Mouse (Mus musculus): ENCODE results near the gene Trappc10.

Trappc10 gene

GRCm38 (mm10) chr10:78164786-78165185, 79.7 kb downstream of the Trappc10 start:
- in situ Hi-C loops (cut with MboI; ENCODE audit: unreplicated experiment in 2 of 2) = loop anchor here (5.0 to 25.0 kb wide), 7 partner anchors 97 to 650 kb away; partner anchors contain the start of genes Fam207a (in 2 of the 2) and Icosl (in 2 of the 2)

GRCm38 (mm10) chr10:78163923-78164322, 80.5 kb downstream of the Trappc10 start:
- in situ Hi-C loops (cut with MboI; ENCODE audit: unreplicated experiment in 2 of 2) = loop anchor here (5.0 to 25.0 kb wide), 7 partner anchors 97 to 649 kb away; partner anchors contain the start of genes Fam207a (in 2 of the 2) and Icosl (in 2 of the 2)

GRCm38 (mm10) chr10:78163241-78163640, 81.2 kb downstream of the Trappc10 start:
- in situ Hi-C loops (cut with MboI; ENCODE audit: unreplicated experiment in 2 of 2) = loop anchor here (5.0 to 25.0 kb wide), 7 partner anchors 96 to 648 kb away; partner anchors contain the start of genes Fam207a (in 2 of the 2) and Icosl (in 2 of the 2)

- in situ Hi-C loops (cut with MboI; ENCODE audit: unreplicated experiment in 2 of 2) = loop anchor here (5.0 to 25.0 kb wide), 7 partner anchors 95 to 648 kb away; partner anchors contain the start of genes Fam207a (in 2 of the 2) and Icosl (in 2 of the 2)
Observed at GRCm38 (mm10) chr10:78162646-78163045, 81.8 kb downstream of the Trappc10 start.

- in situ Hi-C loops (cut with MboI; ENCODE audit: unreplicated experiment in 2 of 2) = loop anchor here (5.0 to 25.0 kb wide), 7 partner anchors 94 to 646 kb away; partner anchors contain the start of genes Fam207a (in 2 of the 2) and Icosl (in 2 of the 2)
Observed at GRCm38 (mm10) chr10:78161096-78161495, 83.3 kb downstream of the Trappc10 start.

- in situ Hi-C loops (cut with MboI; ENCODE audit: unreplicated experiment in 2 of 2) = loop anchor here (5.0 to 25.0 kb wide), 7 partner anchors 93 to 646 kb away; partner anchors contain the start of genes Fam207a (in 2 of the 2) and Icosl (in 2 of the 2)
Observed at GRCm38 (mm10) chr10:78160369-78161095, 83.9 kb downstream of the Trappc10 start.

GRCm38 (mm10) chr10:78159906-78160305, 84.5 kb downstream of the Trappc10 start:
- in situ Hi-C loops (cut with MboI; ENCODE audit: unreplicated experiment in 2 of 2) = loop anchor here (5.0 to 25.0 kb wide), 7 partner anchors 93 to 645 kb away; partner anchors contain the start of genes Fam207a (in 2 of the 2) and Icosl (in 2 of the 2)

- in situ Hi-C loops (cut with MboI; ENCODE audit: unreplicated experiment in 2 of 2) = loop anchor here in 1 of 2 experiments (25.0 kb wide), 1 partner anchor 522 kb away; no protein-coding TSS in a partner anchor
Observed at GRCm38 (mm10) chr10:78159252-78159878, 85.1 kb downstream of the Trappc10 start.

- in situ Hi-C loops (cut with MboI; ENCODE audit: unreplicated experiment in 2 of 2) = loop anchor here in 1 of 2 experiments (25.0 kb wide), 1 partner anchor 521 kb away; no protein-coding TSS in a partner anchor
Observed at GRCm38 (mm10) chr10:78158041-78158440, 86.4 kb downstream of the Trappc10 start.

- in situ Hi-C loops (cut with MboI; ENCODE audit: unreplicated experiment in 2 of 2) = loop anchor here in 1 of 2 experiments (25.0 kb wide), 1 partner anchor 520 kb away; no protein-coding TSS in a partner anchor
Observed at GRCm38 (mm10) chr10:78156926-78157325, 87.5 kb downstream of the Trappc10 start.

- in situ Hi-C loops (cut with MboI; ENCODE audit: unreplicated experiment in 2 of 2) = loop anchor here in 1 of 2 experiments (10.0 kb wide), 1 partner anchor 64 kb away; no protein-coding TSS in a partner anchor
Observed at GRCm38 (mm10) chr10:78148834-78149766, 95.3 kb downstream of the Trappc10 start.

GRCm38 (mm10) chr10:78147908-78148441, 96.5 kb downstream of the Trappc10 start:
- in situ Hi-C loops (cut with MboI; ENCODE audit: unreplicated experiment in 2 of 2) = loop anchor here in 1 of 2 experiments (10.0 kb wide), 1 partner anchor 63 kb away; no protein-coding TSS in a partner anchor

- in situ Hi-C loops (cut with MboI; ENCODE audit: unreplicated experiment in 2 of 2) = loop anchor here in 1 of 2 experiments (10.0 kb wide), 1 partner anchor 59 kb away; no protein-coding TSS in a partner anchor
Observed at GRCm38 (mm10) chr10:78143727-78144505, 100.5 kb downstream of the Trappc10 start.

GRCm38 (mm10) chr10:78140843-78141242, 103.6 kb downstream of the Trappc10 start:
- in situ Hi-C loops (cut with MboI; ENCODE audit: unreplicated experiment in 2 of 2) = loop anchor here in 1 of 2 experiments (10.0 kb wide), 1 partner anchor 56 kb away; no protein-coding TSS in a partner anchor

GRCm38 (mm10) chr10:78140251-78140600, 104.2 kb downstream of the Trappc10 start:
- in situ Hi-C loops (cut with MboI; ENCODE audit: unreplicated experiment in 2 of 2) = loop anchor here in 1 of 2 experiments (10.0 kb wide), 1 partner anchor 55 kb away; no protein-coding TSS in a partner anchor

- in situ Hi-C loops (cut with MboI; ENCODE audit: unreplicated experiment in 2 of 2) = loop anchor here in 1 of 2 experiments (10.0 kb wide), 1 partner anchor 55 kb away; no protein-coding TSS in a partner anchor
Observed at GRCm38 (mm10) chr10:78139572-78140250, 104.7 kb downstream of the Trappc10 start.

- in situ Hi-C loops (cut with MboI; ENCODE audit: unreplicated experiment in 2 of 2) = no loop called here
Observed at GRCm38 (mm10) chr10:78138812-78139523, 105.5 kb downstream of the Trappc10 start.
